In genomic region chr10:81648803-81649775, GRCm38 (mm10) we compare ENCODE assay signal across 8 mouse cellular contexts. TPM values are rescaled to one million over a fixed set of nuclear protein-coding genes. Genes with fewer than 3 reads are reported as not detected.
DNase-seq lines count a peak whose midpoint lies in the region; ATAC-seq lines count a peak whose summit lies in the region.

Gm10778 (plus strand) TSS chr10:81649059.

- DNase-seq in adrenal gland, adult (ENCODE audit: inconsistent age in 2 of 2, low spot score in 1 of 2) = peak; percentile 87 to 97
- DNase-seq in embryo, embryonic 10 days (ENCODE audit: low spot score) = peak; percentile 96
- DNase-seq in gastrocnemius, postnatal 10 days = peak; percentile 79
- DNase-seq in induced T-regulatory cell, adult 2 months (ENCODE audit: low read depth) = peak; percentile 96
- peak; percentile 72 to 78 for DNase-seq in left cerebral cortex, adult 8-10 months (ENCODE audit: low spot score in 2 of 2)
- DNase-seq in right cerebral cortex, adult 18-20 months = peak; percentile 90
- peak; percentile 55 for DNase-seq in urinary bladder, adult 2 months (ENCODE audit: low spot score)

- peak; percentile 100 for ATAC-seq in megakaryocyte, adult 5-6 weeks (ENCODE audit: poor library complexity, severe bottlenecking)

RNA-seq across cellular contexts. Expression of gene Gm10778, which starts in this region (rescaled TPM):
- total RNA-seq in gastrocnemius, postnatal 10 days (2021) = 1 to 10 TPM; 1.7 to 2.2 TPM
- total RNA-seq in left cerebral cortex, adult 8-10 months (2022) = 1 to 10 TPM; 2.7 to 5.4 (median 3.3) TPM
- total RNA-seq in megakaryocyte, adult 5-6 weeks (2015) = 3.0 and 5.4 TPM in 2 replicates
- 3.4 and 4.9 TPM in 2 replicates for total RNA-seq in megakaryocyte, adult 5-6 weeks (2017)
- polyA plus RNA-seq in urinary bladder, adult 2 months (2012; rRNA removed) = 3.0 and 3.1 TPM in 2 replicates

Comparison
In these comparisons a context has a peak if more than half of its experiments do, and no peak if none do; other contexts are left out.
1. Peak in every context shown above with its lines: DNase-seq and ATAC-seq.